Mouse (Mus musculus) heart, adult 18-20 months (tissue): ENCODE results near the gene Bckdk. TPM values are rescaled to one million over a fixed set of nuclear protein-coding genes. Genes with fewer than 3 reads are reported as not detected.
"Not testable (repeated sequence)": the region's sequence is repeated elsewhere in the genome, so short reads cannot be mapped to it uniquely, and the experiment has no call there.

Experiments
- DNase-seq, 2 experiments: peaks; one replicate each; pipeline ENCODE4 v3.0.0; 2021 to 2022; ENCODE audit warnings: mixed read lengths in 1 of 2
- total RNA-seq, 2 experiments: library from RNA; stranded (reverse); gene quantifications; 2 replicates each; pipeline ENCODE4 v1.2.3; 2021

Gene Bckdk
- total RNA-seq, 2 experiments from 2014 or later, result 119 to 128 TPM

- peak; percentile 26 to 53 for DNase-seq
Observed at GRCm38 (mm10) chr7:127931351-127932135, 27.7 kb downstream of the Bckdk start.

GRCm38 (mm10) chr7:127932273-127933031, 28.6 kb downstream of the Bckdk start:
- DNase-seq, result no peak

- DNase-seq, result no peak
Observed at GRCm38 (mm10) chr7:127934075-127934474, 30.2 kb downstream of the Bckdk start.

- peak; percentile 96 to 98 for DNase-seq
Observed at GRCm38 (mm10) chr7:127935028-127935722, 31.3 kb downstream of the Bckdk start.

- DNase-seq, result no peak
Observed at GRCm38 (mm10) chr7:127935748-127936159, 31.9 kb downstream of the Bckdk start.

- peak in 1 of 2 experiments; percentile 19 for DNase-seq
Observed at GRCm38 (mm10) chr7:127936216-127936884, 32.5 kb downstream of the Bckdk start.

- not testable (repeated sequence) for DNase-seq
Observed at GRCm38 (mm10) chr7:127942097-127942496, 38.2 kb downstream of the Bckdk start.

- DNase-seq, result peak; percentile 38 to 42
Observed at GRCm38 (mm10) chr7:127944614-127945013, 40.7 kb downstream of the Bckdk start.

GRCm38 (mm10) chr7:127946470-127947023, 42.7 kb downstream of the Bckdk start, which contains the start of gene Prss36:
Gene Prss36, minus strand, starts transcription at chr7:127946725.
- DNase-seq, result no peak

GRCm38 (mm10) chr7:127952864-127953581, 49.1 kb downstream of the Bckdk start:
- DNase-seq, result no peak

GRCm38 (mm10) chr7:127959364-127959763, 55.5 kb downstream of the Bckdk start:
- DNase-seq, result no peak

Other genes with a start within 250 kb of the Bckdk start
- 10 to 100 TPM; 34.1 to 35.4 TPM for gene Bcl7c, start 195.1 kb upstream of the Bckdk start, total RNA-seq
- 1 to 10 TPM; 8.8 to 9.7 TPM for gene Ctf1, start 191.3 kb upstream of the Bckdk start, total RNA-seq
- not detected for gene Ctf2, start 171.9 kb upstream of the Bckdk start, total RNA-seq
- gene Fbxl19, start 159.5 kb upstream of the Bckdk start, total RNA-seq, result 1 to 10 TPM; 3.3 to 4.0 TPM
- 10 to 100 TPM; 20.5 to 26.4 TPM for gene Orai3, start 134.3 kb upstream of the Bckdk start, total RNA-seq
- 10 to 100 TPM; 15.8 to 19.5 TPM for gene Setd1a, start 127.4 kb upstream of the Bckdk start, total RNA-seq
- 1 to 10 TPM; 2.5 to 2.6 TPM for gene Gm49388, start 118.5 kb upstream of the Bckdk start, total RNA-seq
- 10 to 100 TPM; 10.8 to 13.9 TPM for gene Hsd3b7, start 103.5 kb upstream of the Bckdk start, total RNA-seq
- 10 to 100 TPM; 66.5 to 67.0 TPM for gene Stx4a, start 79.8 kb upstream of the Bckdk start, total RNA-seq
- under 1 TPM; 0.30 to 0.72 TPM for gene Stx1b, start 79.5 kb upstream of the Bckdk start, total RNA-seq
- 10 to 100 TPM; 16.7 to 17.9 TPM for gene Zfp646, start 27.9 kb upstream of the Bckdk start, total RNA-seq
- gene Zfp668, start 27.3 kb upstream of the Bckdk start, total RNA-seq, result 1 to 10 TPM; 3.4 to 4.1 TPM
- gene Prss53, start 13.1 kb upstream of the Bckdk start, total RNA-seq, result 1 to 10 TPM in 1 of 2 experiments, under 1 TPM in 1; 0.52 to 1.3 TPM
- gene Gm21974, start 8.6 kb upstream of the Bckdk start, total RNA-seq, result under 1 TPM in 1 of 2 experiments, not detected in 1; 0.27 TPM
- gene Vkorc1, start 8.5 kb upstream of the Bckdk start, total RNA-seq, result 10 to 100 TPM; 19.3 to 20.8 TPM
- gene Kat8, start 8.4 kb downstream of the Bckdk start, total RNA-seq, result 10 to 100 TPM; 14.1 to 14.6 TPM
- under 1 TPM in 1 of 2 experiments, not detected in 1; 0.26 TPM for gene Prss8, start 26.0 kb downstream of the Bckdk start, total RNA-seq
- 1 to 10 TPM; 8.5 to 9.3 TPM for gene Prss36, start 42.6 kb downstream of the Bckdk start, total RNA-seq
- gene Fus, start 63.4 kb downstream of the Bckdk start, total RNA-seq, result 100 to 1,000 TPM; 108 to 156 TPM
- gene Pycard, start 89.8 kb downstream of the Bckdk start, total RNA-seq, result 10 to 100 TPM in 1 of 2 experiments, 1 to 10 TPM in 1; 9.0 to 10.5 TPM
- 100 to 1,000 TPM; 279 to 317 TPM for gene Trim72, start 99.9 kb downstream of the Bckdk start, total RNA-seq
- 1 to 10 TPM; 5.4 to 6.0 TPM for gene Itgam, start 158.6 kb downstream of the Bckdk start, total RNA-seq
- gene Gm49368, start 158.6 kb downstream of the Bckdk start, total RNA-seq, result not detected
- gene Itgax, start 225.5 kb downstream of the Bckdk start, total RNA-seq, result under 1 TPM; 0.30 to 0.51 TPM